Mouse (Mus musculus): ENCODE results near the gene Xpot. TPM values are rescaled to one million over a fixed set of nuclear protein-coding genes. Genes with fewer than 3 reads are reported as not detected.

Xpot gene
- polyA plus RNA-seq, 1 experiment from 2014 or later = 32.9 TPM

GRCm38 (mm10) chr10:121581405-121581804, 44.7 kb downstream of the Xpot start:
- no peak for DNase-seq (ENCODE audit: low spot score)

DNA sequence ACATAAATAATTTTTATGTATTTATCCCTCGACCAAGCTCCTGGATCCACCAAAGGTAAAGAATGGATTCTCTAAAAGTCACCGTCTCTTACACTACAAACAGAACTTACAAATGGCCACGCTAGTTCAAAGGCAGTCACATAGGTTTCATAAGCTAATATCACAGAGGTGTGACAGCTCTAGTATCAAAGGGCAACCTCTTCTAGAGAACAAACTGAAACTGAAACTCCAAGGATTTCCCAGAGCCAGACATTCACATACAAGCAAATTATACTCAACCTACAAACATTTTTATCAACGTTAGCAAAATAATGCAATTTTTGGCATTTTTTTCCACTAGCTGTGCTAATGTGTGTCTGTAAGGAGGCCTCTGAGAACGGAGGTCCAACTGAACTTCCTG, 45.8 kb downstream of the Xpot start:
- DNase-seq (ENCODE audit: low spot score) = no peak

DNA sequence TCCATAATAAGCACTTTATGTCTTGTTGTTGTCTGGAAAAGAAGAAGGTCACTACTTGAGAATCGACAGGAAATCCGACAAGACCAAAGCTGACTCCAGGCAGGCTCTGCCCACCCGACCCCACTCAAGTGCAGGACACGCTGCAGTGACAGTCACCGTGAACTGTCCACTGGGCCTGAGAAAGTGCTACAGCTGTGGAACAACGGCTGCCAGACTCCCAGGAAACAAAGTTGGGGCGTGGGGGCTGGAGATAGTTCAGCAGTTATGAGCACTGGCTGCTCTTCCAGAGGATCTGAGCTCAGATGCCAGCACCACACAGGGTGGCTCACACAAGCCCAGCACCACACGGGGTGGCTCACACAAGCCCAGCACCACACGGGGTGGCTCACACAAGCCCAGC, 49.8 kb downstream of the Xpot start:
- DNase-seq (ENCODE audit: low spot score) = no peak

- DNase-seq (ENCODE audit: low spot score) = no peak
Measured at GRCm38 (mm10) chr10:121571511-121572147, 54.5 kb downstream of the Xpot start.

DNA sequence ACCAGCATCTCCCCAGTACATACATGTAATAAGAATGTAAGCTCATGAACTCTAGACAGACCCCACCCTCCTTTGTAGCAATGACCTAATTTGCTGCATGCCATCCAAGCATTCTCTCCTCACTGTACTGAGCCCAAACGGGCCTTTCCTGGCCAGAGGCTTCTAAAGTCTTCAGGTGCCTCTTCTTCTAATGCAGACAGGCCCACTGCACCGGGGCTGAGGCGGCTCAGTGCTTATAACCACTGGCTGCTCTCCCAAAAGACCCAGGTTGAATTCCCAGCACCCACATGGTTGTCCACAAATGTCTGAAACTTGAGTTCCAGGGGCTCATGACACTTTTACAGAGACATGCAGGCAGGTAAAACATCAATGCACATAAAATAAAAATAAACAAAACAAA, 55.1 kb downstream of the Xpot start:
- DNase-seq (ENCODE audit: low spot score) = no peak

DNA sequence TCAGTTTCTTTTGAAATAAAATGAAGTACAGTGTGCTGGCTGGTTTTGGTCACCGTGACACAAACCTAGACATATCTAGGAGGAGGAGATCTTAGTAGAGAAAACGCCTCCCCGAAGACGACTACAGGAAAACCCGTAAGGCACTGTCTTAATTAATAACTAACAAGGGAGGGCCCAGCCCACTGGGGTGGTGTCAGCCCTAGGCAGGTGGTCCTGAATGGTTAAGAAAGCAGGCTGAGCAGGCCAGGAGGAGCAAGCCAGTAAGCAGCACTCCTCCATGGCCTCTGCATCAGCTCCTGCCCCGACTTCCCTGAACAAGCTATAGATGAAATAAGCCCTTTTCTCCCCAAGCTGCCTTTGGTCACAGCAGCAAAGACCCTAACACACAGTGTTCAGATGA, 56.3 kb downstream of the Xpot start:
- no peak for DNase-seq (ENCODE audit: low spot score)

DNA sequence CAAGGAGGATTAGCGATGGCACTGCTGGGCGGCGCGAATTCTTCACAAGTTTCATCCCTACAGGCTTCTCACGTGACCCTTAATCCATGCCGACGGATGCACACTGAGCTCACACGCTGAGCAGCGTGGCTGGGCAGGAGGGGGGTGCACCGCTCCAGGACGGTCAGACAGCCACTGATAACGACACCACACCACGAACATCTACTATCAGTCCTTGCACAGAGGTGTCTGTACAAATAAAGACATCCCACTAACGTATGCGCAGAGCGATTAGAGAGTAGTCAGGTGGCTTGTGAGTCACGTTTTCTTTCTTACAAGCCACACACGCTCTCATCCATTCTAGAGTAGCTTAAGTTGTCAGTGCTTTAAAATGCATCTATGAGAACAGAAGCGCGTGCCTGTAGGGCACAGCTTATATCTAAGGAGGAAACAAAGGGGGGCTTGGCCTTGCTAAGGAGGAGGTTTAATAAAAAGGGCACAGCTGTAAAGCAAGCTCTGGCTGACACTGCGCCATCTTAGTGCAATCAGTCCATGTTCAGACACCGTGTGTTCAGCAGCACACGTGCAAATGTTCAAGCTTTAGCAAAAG, 57.0 kb downstream of the Xpot start:
- no peak for DNase-seq (ENCODE audit: low spot score)

- no peak for DNase-seq (ENCODE audit: low spot score)
Measured at GRCm38 (mm10) chr10:121568534-121568933, 57.6 kb downstream of the Xpot start.

DNA sequence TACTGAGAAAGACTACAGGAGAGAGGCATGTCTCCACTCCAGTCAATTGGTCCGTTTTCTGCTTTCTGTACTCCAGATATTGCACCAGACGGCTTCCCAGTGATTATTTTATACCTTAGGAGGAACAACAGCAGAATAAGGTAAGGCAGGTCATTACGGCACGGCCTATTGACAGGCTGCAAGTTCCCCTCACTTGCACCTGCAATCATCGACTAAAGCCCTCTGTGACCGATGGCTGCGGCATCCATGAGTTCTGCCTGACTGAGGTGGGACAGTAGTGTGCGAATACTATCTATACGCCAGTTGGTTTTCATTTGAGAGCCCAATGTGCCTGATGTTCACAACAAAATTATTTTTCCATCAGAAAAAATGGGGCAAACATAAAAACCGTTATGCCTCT, 58.1 kb downstream of the Xpot start:
- DNase-seq (ENCODE audit: low spot score) = no peak

DNA sequence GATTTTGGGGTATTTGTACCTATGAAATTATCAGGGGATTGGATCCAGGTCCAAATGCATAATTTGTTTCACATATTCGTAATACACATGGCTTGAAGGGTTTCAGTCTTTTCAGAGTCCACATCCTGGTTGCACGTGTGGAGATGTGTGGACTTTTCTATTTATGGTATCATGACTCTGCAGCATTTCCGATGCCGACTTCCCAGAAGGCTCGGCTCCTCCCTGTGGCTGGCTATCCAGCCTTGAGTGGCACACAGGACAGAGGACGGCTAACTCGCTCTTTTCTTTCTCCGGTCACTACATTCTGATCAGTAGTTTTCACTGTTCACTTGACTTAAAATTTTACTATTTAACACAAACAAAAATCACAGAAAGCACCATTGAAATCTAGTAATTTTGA, 61.7 kb downstream of the Xpot start:
- DNase-seq (ENCODE audit: low spot score) = no peak

DNA sequence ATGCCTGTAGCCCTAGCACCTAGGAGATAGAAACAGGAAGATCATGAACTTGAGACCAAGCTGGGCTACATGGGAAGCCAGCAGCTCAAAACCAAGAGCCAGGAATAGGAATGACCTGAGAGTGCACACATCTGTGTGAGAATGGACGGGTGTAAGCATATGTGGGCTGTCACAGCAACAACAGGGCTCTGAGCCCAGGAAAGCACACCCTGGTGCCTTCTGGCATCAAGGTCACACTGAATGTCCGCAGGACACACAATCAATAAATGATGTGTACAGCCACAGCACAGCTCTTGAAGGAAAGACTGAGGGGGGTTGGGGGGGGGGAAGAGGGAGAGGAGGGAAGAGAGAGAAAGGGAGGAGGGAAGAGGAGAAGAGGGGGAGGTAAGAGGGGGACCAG, 67.9 kb downstream of the Xpot start:
- no peak for DNase-seq (ENCODE audit: low spot score)

DNA sequence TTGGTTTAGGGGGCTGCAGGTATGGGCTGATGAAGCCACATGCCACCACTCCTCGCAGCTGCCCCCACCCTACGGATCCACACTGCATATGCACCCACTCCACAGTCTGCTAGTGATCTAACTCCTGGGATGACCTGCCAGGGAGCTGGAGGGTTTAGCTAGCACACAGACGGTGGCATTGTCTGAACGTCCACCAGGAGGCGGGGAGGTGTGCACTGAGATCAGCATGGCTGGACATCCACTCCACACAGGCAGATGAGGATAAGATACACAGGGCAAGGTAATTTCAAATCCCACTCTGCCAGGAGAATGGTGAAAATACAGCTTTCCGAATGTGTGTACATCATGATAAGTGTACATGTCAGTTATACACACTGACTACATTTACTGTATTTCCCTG, 69.9 kb downstream of the Xpot start:
- DNase-seq (ENCODE audit: low spot score) = no peak

- DNase-seq (ENCODE audit: low spot score) = no peak
Measured at GRCm38 (mm10) chr10:121550334-121550733, 75.8 kb downstream of the Xpot start.

- DNase-seq (ENCODE audit: low spot score) = no peak
Measured at GRCm38 (mm10) chr10:121549670-121550069, 76.5 kb downstream of the Xpot start.

- no peak for DNase-seq (ENCODE audit: low spot score)
Measured at GRCm38 (mm10) chr10:121547162-121547561, 79.0 kb downstream of the Xpot start.

DNA sequence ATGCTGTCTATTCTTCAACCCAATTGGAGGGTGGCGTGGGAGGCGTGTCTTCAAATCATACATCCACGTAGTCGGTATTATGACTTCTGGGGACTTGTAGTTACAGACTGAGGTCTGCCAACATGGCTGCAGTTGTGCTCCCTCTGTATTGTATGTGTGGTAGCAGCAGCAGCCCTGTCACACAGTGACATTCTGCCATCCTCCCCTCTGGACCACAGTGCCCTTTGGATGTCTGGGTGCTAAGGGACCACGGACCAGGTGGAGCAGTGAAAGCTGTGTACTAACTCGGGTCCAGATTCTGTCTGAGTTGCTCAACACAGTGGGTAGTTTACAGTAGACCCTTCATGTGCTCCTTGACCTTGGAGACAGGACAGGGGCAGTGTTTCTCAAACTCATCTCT, 82.6 kb downstream of the Xpot start:
- no peak for DNase-seq (ENCODE audit: low spot score)

GRCm38 (mm10) chr10:121542156-121542555, 84.0 kb downstream of the Xpot start:
- no peak for DNase-seq (ENCODE audit: low spot score)

Small RNAs within 50 kb of the gene (microRNA-seq; reads per million reads assigned to microRNA genes)
- gene Gm24330 (ENCODE audit: borderline number of aligned reads) = not detected

Other genes starting within 250 kb of the Xpot start
- 6.1 and 6.2 TPM in 2 replicates for gene Rassf3, start 150.0 kb downstream of the Xpot start, polyA plus RNA-seq (2015; fragmentation: Nextera tagmentation; extraction: Ambion mirVana)
- gene Tbk1, start 39.5 kb downstream of the Xpot start, polyA plus RNA-seq (2015; fragmentation: Nextera tagmentation; extraction: Ambion mirVana) = 33.8 and 36.2 TPM in 2 replicates
- 0.06 and 0.10 TPM in 2 replicates for gene D930020B18Rik, start 15.3 kb upstream of the Xpot start, polyA plus RNA-seq (2015; fragmentation: Nextera tagmentation; extraction: Ambion mirVana)
- gene BC048403, start 113.6 kb upstream of the Xpot start, polyA plus RNA-seq (2015; fragmentation: Nextera tagmentation; extraction: Ambion mirVana) = 2.1 and 2.4 TPM in 2 replicates

Data from thymus, postnatal 0 days (tissue).